In genomic region chr13:109888293-109888692, GRCm38 (mm10) we compare ENCODE assay signal across 18 mouse cellular contexts.
DNase-seq lines count a peak whose midpoint lies in the region; ATAC-seq and TF ChIP-seq lines count a peak whose summit lies in the region.
"Had no signal": no experiment of that assay in that cellular context is flagged by ENCODE, and none has a peak within 500 bp of the region (broad histone marks: within the 10 kb centered on the region; RNA-seq: fewer than 3 reads in every experiment).

No protein-coding gene starts in this region.

- 0 out of 2 replicates have a peak, but pooled peaks have one; percentile 12 for ATAC-seq in intestine, embryonic 15.5 days
- no peak for ATAC-seq in intestine, embryonic 16.5 days
- no peak for ATAC-seq in lung, postnatal 0 days
- ATAC-seq: forebrain, embryonic 15.5 days; hindbrain, postnatal 0 days had no signal

- no peak overlapping the region for H3K4me2 ChIP-seq in intestine, embryonic 15.5 days (replicated peaks)
- no peak overlapping the region for H3K4me2 ChIP-seq in intestine, embryonic 16.5 days (ENCODE audit: low read depth, low read length)
- H3K4me2 ChIP-seq in lung, postnatal 0 days (replicated peaks; ENCODE audit: low read depth, low read length) = no peak overlapping the region
- H3K4me2 ChIP-seq: embryonic facial prominence, embryonic 12.5 days; forebrain, embryonic 15.5 days; heart, embryonic 13.5 days; hindbrain, embryonic 13.5 days had no signal

- no peaks in the 10 kb centered on the region for H3K36me3 ChIP-seq in heart, embryonic 10.5 days
- no peaks in the 10 kb centered on the region for H3K36me3 ChIP-seq in intestine, embryonic 15.5 days
- H3K36me3 ChIP-seq in intestine, embryonic 16.5 days (ENCODE audit: control insufficient read depth, insufficient read depth, low read length) = no peaks in the 10 kb centered on the region
- no peaks in the 10 kb centered on the region for H3K36me3 ChIP-seq in lung, postnatal 0 days (ENCODE audit: insufficient read depth, low read length)
- H3K36me3 ChIP-seq: embryonic facial prominence, embryonic 12.5 days; forebrain, embryonic 15.5 days; heart, embryonic 13.5 days; hindbrain, embryonic 13.5 days had no signal

- H3K27ac ChIP-seq in heart, embryonic 10.5 days = no peak overlapping the region
- no peak overlapping the region for H3K27ac ChIP-seq in intestine, embryonic 15.5 days
- no peak overlapping the region for H3K27ac ChIP-seq in intestine, embryonic 16.5 days (ENCODE audit: low read length)
- H3K27ac ChIP-seq in lung, postnatal 0 days (ENCODE audit: low read length) = no peak overlapping the region
- H3K27ac ChIP-seq: embryonic facial prominence, embryonic 12.5 days; forebrain, embryonic 15.5 days; heart, embryonic 13.5 days; hindbrain, embryonic 13.5 days; hindbrain, postnatal 0 days had no signal

- no peak overlapping the region for H3K4me3 ChIP-seq in heart, embryonic 10.5 days
- no peak overlapping the region for H3K4me3 ChIP-seq in intestine, embryonic 15.5 days (replicated peaks)
- no peak overlapping the region for H3K4me3 ChIP-seq in intestine, embryonic 16.5 days (ENCODE audit: low read length)
- H3K4me3 ChIP-seq in lung, postnatal 0 days (ENCODE audit: low read depth, low read length) = no peak overlapping the region
- H3K4me3 ChIP-seq: embryonic facial prominence, embryonic 12.5 days; forebrain, embryonic 15.5 days; heart, embryonic 13.5 days; hindbrain, embryonic 13.5 days had no signal

- H3K9me3 ChIP-seq in heart, embryonic 10.5 days = no peaks in the 10 kb centered on the region
- H3K9me3 ChIP-seq in intestine, embryonic 15.5 days = no peaks in the 10 kb centered on the region
- H3K9me3 ChIP-seq in intestine, embryonic 16.5 days (ENCODE audit: control insufficient read depth, low read length) = no peaks in the 10 kb centered on the region
- H3K9me3 ChIP-seq in lung, postnatal 0 days (ENCODE audit: low read length) = no peaks in the 10 kb centered on the region
- H3K9me3 ChIP-seq: embryonic facial prominence, embryonic 12.5 days; forebrain, embryonic 15.5 days; heart, embryonic 13.5 days; hindbrain, embryonic 13.5 days had no signal

- no peak for TF ChIP-seq CTCF in lung, postnatal 0 days (IDR thresholded peaks at IDR 0.05)

- H3K27me3 ChIP-seq in heart, embryonic 10.5 days (ENCODE audit: insufficient read depth, poor library complexity, severe bottlenecking) = no peaks in the 10 kb centered on the region
- H3K27me3 ChIP-seq in intestine, embryonic 15.5 days (replicated peaks) = no peaks in the 10 kb centered on the region
- no peaks in the 10 kb centered on the region for H3K27me3 ChIP-seq in intestine, embryonic 16.5 days (replicated peaks; ENCODE audit: control insufficient read depth, insufficient read depth, low read length)
- H3K27me3 ChIP-seq in lung, postnatal 0 days (replicated peaks; ENCODE audit: insufficient read depth, low read length) = no peaks in the 10 kb centered on the region
- H3K27me3 ChIP-seq: embryonic facial prominence, embryonic 12.5 days; forebrain, embryonic 15.5 days; heart, embryonic 13.5 days; hindbrain, embryonic 13.5 days had no signal

- WGBS in heart, embryonic 10.5 days = 68% methylated on average over 4 of the region's 4 CpGs
- WGBS in intestine, embryonic 15.5 days = 83% methylated on average over 4 of the region's 4 CpGs
- WGBS in intestine, embryonic 16.5 days = 76% methylated on average over 4 of the region's 4 CpGs
- 70% methylated on average over 4 of the region's 4 CpGs for WGBS in lung, postnatal 0 days

- peaks cover 3% of the 10 kb centered on the region; the same call in 1 of the 2 replicates for H3K4me1 ChIP-seq in heart, embryonic 10.5 days
- H3K4me1 ChIP-seq in intestine, embryonic 15.5 days (replicated peaks) = no peaks in the 10 kb centered on the region
- H3K4me1 ChIP-seq in intestine, embryonic 16.5 days (ENCODE audit: control insufficient read depth, insufficient read depth, low read length) = no peaks in the 10 kb centered on the region
- no peaks in the 10 kb centered on the region for H3K4me1 ChIP-seq in lung, postnatal 0 days (ENCODE audit: insufficient read depth, low read depth, low read length)
- H3K4me1 ChIP-seq: embryonic facial prominence, embryonic 12.5 days; forebrain, embryonic 15.5 days had no signal

- no peak overlapping the region for H3K9ac ChIP-seq in intestine, embryonic 15.5 days
- no peak overlapping the region for H3K9ac ChIP-seq in intestine, embryonic 16.5 days (ENCODE audit: low read depth, low read length)
- H3K9ac ChIP-seq in lung, postnatal 0 days (replicated peaks; ENCODE audit: low read depth) = no peak overlapping the region
- H3K9ac ChIP-seq: embryonic facial prominence, embryonic 12.5 days; forebrain, embryonic 15.5 days; heart, embryonic 13.5 days; hindbrain, embryonic 13.5 days had no signal

- DNase-seq in heart, adult 8-10 months (ENCODE audit: low spot score) = peak; percentile 39
- DNase-seq in heart, embryonic 10.5 days (ENCODE audit: low spot score) = no peak
- no peak for DNase-seq in lung, postnatal 0 days (ENCODE audit: low spot score)
- DNase-seq in lung, adult 18-20 months = no peak
- DNase-seq in adipocyte (ENCODE audit: low spot score) = no peak
- DNase-seq: adrenal gland, adult 8-10 months; adrenal gland, postnatal 36 days; cerebellum, adult 11 months; cerebellum, adult 8-10 months; cerebellum, postnatal 14 days; gastrocnemius, postnatal 10 days had no signal

- 0 out of 2 replicates have a peak, but pooled peaks have one; percentile 9 for TF ChIP-seq EP300 in lung, postnatal 0 days (IDR thresholded peaks at IDR 0.05)
